Mouse (Mus musculus): ENCODE data around the gene Tut4. TPM values are rescaled to one million over a fixed set of nuclear protein-coding genes. Genes with fewer than 3 reads are reported as not detected.
A peak's percentile ranks its signal among the peaks of the same experiment; 100 is the strongest.

The Tut4 gene
- total RNA-seq, 2 experiments from 2014 or later = 40.9 to 43.5 TPM

DNA sequence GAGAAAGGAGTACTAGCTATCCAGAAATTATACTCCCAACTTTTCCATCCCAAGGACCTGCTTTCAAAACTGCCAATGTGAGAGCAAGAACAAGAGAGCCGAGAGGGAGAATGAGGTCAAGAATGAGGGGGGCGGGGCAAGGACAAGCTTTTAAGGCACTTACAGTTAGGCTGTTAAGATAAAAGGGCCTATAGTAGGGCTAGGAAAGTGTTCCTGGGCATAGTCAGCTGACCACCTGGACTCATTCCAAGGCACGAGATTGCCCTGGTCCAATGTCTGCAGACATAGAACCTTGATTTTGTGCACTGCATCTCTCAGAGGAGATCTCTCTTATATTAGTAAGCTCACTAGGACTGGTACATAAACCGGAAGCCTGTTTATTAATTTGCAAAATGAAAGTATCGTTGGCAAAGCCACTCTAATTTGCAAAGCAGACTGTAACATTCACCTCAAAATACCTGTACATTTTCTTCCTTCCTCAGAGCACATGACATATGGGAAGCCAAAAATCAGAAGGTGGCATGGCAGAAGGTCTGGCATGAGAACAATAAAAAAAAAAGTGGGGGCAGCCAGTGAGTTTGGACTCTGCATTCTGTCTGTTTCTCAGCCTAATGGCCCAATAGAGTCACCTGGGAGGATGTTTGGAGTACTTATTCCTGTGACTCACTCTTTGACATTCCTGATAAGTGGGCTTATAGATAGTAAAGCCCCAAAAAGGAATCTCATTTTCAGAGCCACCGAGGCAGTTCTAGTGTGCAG, 21.0 kb upstream of the Tut4 start:
- no peak for DNase-seq (ENCODE audit: extremely low spot score in 1 of 2, low spot score in 2 of 2)
- no peak overlapping the region for H3K4me3 ChIP-seq
- no peak overlapping the region for H3K27ac ChIP-seq
- no peak for TF ChIP-seq CTCF (IDR thresholded peaks at IDR 0.05)
- intact Hi-C loops (cut with DNase I) = no loop called here

DNA sequence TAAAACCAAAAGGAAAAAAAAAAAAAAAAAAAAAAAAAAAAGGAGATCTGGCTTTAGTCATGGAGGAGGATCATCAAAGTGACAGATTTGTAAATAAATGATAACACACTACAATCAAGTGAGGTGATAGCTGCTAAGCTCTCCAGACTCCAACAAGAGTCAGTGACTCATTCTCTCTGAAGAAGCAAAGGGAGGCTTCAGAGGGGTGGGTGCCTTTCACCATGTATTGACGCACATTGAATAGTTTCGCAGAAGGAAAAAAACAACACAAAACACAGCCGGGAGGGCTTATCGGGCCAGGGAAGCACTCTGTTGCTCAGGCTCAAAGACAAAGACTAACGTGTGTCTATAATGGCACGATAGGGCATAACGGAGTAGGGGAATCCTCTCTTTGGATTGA, 11.1 kb upstream of the Tut4 start:
- intact Hi-C loops (cut with DNase I) = loop anchor here (5.0 kb wide), 1 partner anchor 81 kb away; no protein-coding TSS in a partner anchor
- no peak for DNase-seq (ENCODE audit: extremely low spot score in 1 of 2, low spot score in 2 of 2)
- Histone ChIP-seq H3K4me3 (no peak overlapping the region), H3K27ac (no peak overlapping the region)
- TF ChIP-seq CTCF (IDR thresholded peaks at IDR 0.05) = no peak

GRCm38 (mm10) chr4:108456028-108456427, 3.2 kb upstream of the Tut4 start:
- intact Hi-C loops (cut with DNase I) = no loop called here
- DNase-seq (ENCODE audit: extremely low spot score in 1 of 2, low spot score in 2 of 2) = no peak
- no peak overlapping the region for H3K4me3 ChIP-seq
- no peak for TF ChIP-seq CTCF (IDR thresholded peaks at IDR 0.05)
- no peak overlapping the region for H3K27ac ChIP-seq

- no peak for TF ChIP-seq CTCF (IDR thresholded peaks at IDR 0.05)
Observed at GRCm38 (mm10) chr4:108458201-108458741, 955 bp upstream of the Tut4 start.

DNA sequence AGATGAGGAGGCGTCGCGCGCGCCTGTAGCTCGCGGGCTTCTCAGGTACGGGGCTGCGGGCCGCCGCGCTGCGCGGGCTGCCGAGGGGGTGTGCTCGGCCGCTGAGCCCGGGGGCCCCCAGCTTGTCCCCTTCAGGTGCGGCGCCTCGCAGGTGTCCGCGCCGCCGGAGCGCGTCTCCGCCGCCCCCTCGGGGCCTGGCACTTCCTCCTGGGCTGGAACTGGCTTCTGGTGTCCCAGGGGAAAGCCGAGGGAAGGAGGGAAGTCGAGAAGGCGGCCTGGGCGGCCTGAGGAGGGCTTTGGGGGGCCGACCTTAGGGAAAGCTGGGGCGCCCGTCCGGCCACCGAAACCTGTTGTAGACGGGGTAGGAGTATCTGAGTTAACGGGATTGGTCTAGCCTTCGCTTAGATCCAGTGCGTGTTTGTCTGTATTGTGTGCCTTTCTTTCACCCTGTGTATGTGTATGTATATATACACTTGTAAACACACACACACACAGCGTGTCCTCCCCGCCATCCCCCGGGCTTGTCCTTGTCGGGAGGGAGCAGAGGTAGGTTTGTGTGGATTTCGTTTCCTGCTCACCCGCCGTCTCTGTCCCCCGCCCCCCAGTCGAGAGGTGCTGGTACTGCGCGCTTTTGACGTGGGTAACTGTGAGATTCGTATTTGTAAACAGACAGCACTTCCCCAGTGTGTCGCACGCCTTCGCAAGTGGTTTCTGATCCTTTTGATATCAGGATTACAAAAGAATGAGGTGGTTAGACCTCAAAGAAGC, 1.1 kb downstream of the Tut4 start:
- TF ChIP-seq CTCF (IDR thresholded peaks at IDR 0.05) = no peak; the same call in 1 of the 2 replicates
- intact Hi-C loops (cut with DNase I) = loop anchor here (1.0 kb wide), 1 partner anchor 54 kb away; the partner anchor contains the start of gene Gpx7
- peak overlapping the region; percentile 99 for H3K27ac ChIP-seq
- peak; percentile 51 to 57 for DNase-seq (ENCODE audit: extremely low spot score in 1 of 2, low spot score in 2 of 2)
- H3K4me3 ChIP-seq = peak overlapping the region; percentile 90

More at GRCm38 (mm10) chr4:108458201-108458741, 955 bp upstream of the Tut4 start:
- H3K27ac ChIP-seq = no peak overlapping the region; the same call in 1 of the 2 replicates
- H3K4me3 ChIP-seq = peak overlapping the region; percentile 90
- intact Hi-C loops (cut with DNase I) = no loop called here
- no peak for DNase-seq (ENCODE audit: extremely low spot score in 1 of 2, low spot score in 2 of 2)

GRCm38 (mm10) chr4:108461262-108461903, 2.2 kb downstream of the Tut4 start:
- intact Hi-C loops (cut with DNase I) = no loop called here
- no peak overlapping the region for H3K27ac ChIP-seq
- H3K4me3 ChIP-seq = peak overlapping the region; percentile 90
- no peak for DNase-seq (ENCODE audit: extremely low spot score in 1 of 2, low spot score in 2 of 2)
- no peak for TF ChIP-seq CTCF (IDR thresholded peaks at IDR 0.05)

GRCm38 (mm10) chr4:108473586-108473985, 14.4 kb downstream of the Tut4 start:
- no peak for DNase-seq (ENCODE audit: extremely low spot score in 1 of 2, low spot score in 2 of 2)
- H3K4me3 ChIP-seq = no peak overlapping the region
- TF ChIP-seq CTCF (IDR thresholded peaks at IDR 0.05) = no peak
- intact Hi-C loops (cut with DNase I) = no loop called here
- H3K27ac ChIP-seq = no peak overlapping the region

GRCm38 (mm10) chr4:108482776-108483175, 23.6 kb downstream of the Tut4 start:
- Histone ChIP-seq H3K27ac (no peak overlapping the region), H3K4me3 (no peak overlapping the region)
- DNase-seq (ENCODE audit: extremely low spot score in 1 of 2, low spot score in 2 of 2) = no peak
- intact Hi-C loops (cut with DNase I) = no loop called here
- TF ChIP-seq CTCF (IDR thresholded peaks at IDR 0.05) = no peak

DNA sequence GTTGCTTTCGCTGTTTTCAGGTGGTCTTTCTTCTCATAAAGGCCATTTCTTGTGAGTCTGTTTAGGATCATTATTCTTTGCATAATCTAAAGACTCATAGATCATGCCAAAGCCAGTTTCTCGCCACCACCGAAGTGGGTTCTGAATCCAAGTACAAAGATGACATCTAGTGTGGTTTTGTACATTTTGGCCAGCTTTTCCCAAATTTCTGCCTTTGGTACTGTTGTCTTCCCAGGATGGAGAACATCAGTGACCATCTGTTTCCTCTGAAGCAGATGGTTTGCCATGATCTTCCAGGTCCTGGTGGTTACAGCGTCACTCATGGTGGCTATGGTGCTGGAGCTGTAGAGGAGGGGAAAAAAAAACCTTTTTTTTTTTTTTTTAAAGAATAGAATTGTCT, 25.0 kb downstream of the Tut4 start:
- no peak for DNase-seq (ENCODE audit: extremely low spot score in 1 of 2, low spot score in 2 of 2)

GRCm38 (mm10) chr4:108503023-108503422, 43.8 kb downstream of the Tut4 start:
- H3K4me3 ChIP-seq = no peak overlapping the region
- H3K27ac ChIP-seq = no peak overlapping the region
- DNase-seq (ENCODE audit: extremely low spot score in 1 of 2, low spot score in 2 of 2) = no peak
- intact Hi-C loops (cut with DNase I) = no loop called here
- TF ChIP-seq CTCF (IDR thresholded peaks at IDR 0.05) = no peak

More for the DNA sequence above, 25.0 kb downstream of the Tut4 start:
- H3K4me3 ChIP-seq = no peak overlapping the region
- TF ChIP-seq CTCF (IDR thresholded peaks at IDR 0.05) = no peak
- H3K27ac ChIP-seq = no peak overlapping the region
- intact Hi-C loops (cut with DNase I) = no loop called here

- no peak for TF ChIP-seq CTCF (IDR thresholded peaks at IDR 0.05)
- Histone ChIP-seq H3K4me3 (no peak overlapping the region), H3K27ac (no peak overlapping the region)
- no peak for DNase-seq (ENCODE audit: extremely low spot score in 1 of 2, low spot score in 2 of 2)
- intact Hi-C loops (cut with DNase I) = no loop called here
Observed at GRCm38 (mm10) chr4:108539701-108540100, 80.5 kb downstream of the Tut4 start.

GRCm38 (mm10) chr4:108565026-108565425, 105.8 kb downstream of the Tut4 start:
- DNase-seq (ENCODE audit: extremely low spot score in 1 of 2, low spot score in 2 of 2) = no peak
- TF ChIP-seq CTCF (IDR thresholded peaks at IDR 0.05) = no peak
- Histone ChIP-seq H3K27ac (no peak overlapping the region), H3K4me3 (no peak overlapping the region)
- intact Hi-C loops (cut with DNase I) = no loop called here

All from left cerebral cortex, adult 2 months (tissue).